Mouse (Mus musculus) heart, embryonic 12.5 days (tissue): Measurements from ENCODE around the gene Cep68. TPM values are rescaled to one million over a fixed set of nuclear protein-coding genes. Genes with fewer than 3 reads are reported as not detected.

ENCODE experiments used
- ATAC-seq: fragments of 200-750 bp; cut with Nextera tagmentation; 2 replicates; pipeline ENCODE4 v1.8.0; 2017; ENCODE audit warnings: moderate TSS enrichment, moderate library complexity; ENCODE audit not compliant: insufficient number of reproducible peaks, low FRiP score
- H3K27ac ChIP-seq: fragments of 300-500 bp; sonication (generic); 2 replicates; pipeline ENCODE4 v1.5.1; 2016; ENCODE audit warnings: mild to moderate bottlenecking, moderate library complexity; ENCODE audit not compliant: poor library complexity, severe bottlenecking
- H3K27me3 ChIP-seq: fragments of 300-500 bp; sonication (generic); replicated peaks from 2 replicates; pipeline ENCODE4 v1.6.1; 2016; ENCODE audit warnings: mild to moderate bottlenecking, moderate library complexity
- H3K36me3 ChIP-seq: fragments of 300-500 bp; sonication (generic); 2 replicates; pipeline ENCODE4 v1.6.1; 2016; ENCODE audit warnings: mild to moderate bottlenecking, moderate library complexity
- H3K4me1 ChIP-seq: fragments of 300-500 bp; sonication (generic); replicated peaks from 2 replicates; pipeline ENCODE4 v1.6.1; 2016; ENCODE audit warnings: mild to moderate bottlenecking
- H3K4me2 ChIP-seq: fragments of 300-500 bp; sonication (generic); 2 replicates; pipeline ENCODE4 v1.6.1; 2016; ENCODE audit warnings: mild to moderate bottlenecking, moderate library complexity
- H3K4me3 ChIP-seq: fragments of 300-500 bp; sonication (generic); 2 replicates; pipeline ENCODE4 v1.5.1; 2016; ENCODE audit warnings: mild to moderate bottlenecking
- H3K9ac ChIP-seq: fragments of 300-500 bp; sonication (generic); 2 replicates; pipeline ENCODE4 v1.6.1; 2016; ENCODE audit warnings: mild to moderate bottlenecking, moderate library complexity
- H3K9me3 ChIP-seq: fragments of 300-500 bp; sonication (generic); replicated peaks from 2 replicates; pipeline ENCODE4 v1.6.1; 2016; ENCODE audit warnings: mild to moderate bottlenecking, moderate library complexity
- WGBS: fragments of 180-500 bp; shearing (Covaris S2); methylation state at CpG from one replicate; pipeline ENCODE4 v1.1.7; 2016; 5-methylcytosine and 5-hydroxymethylcytosine counted together
- polyA plus RNA-seq: library from polyadenylated mRNA; unstranded; fragments of >200 nt; fragmentation: Nextera tagmentation; extraction: Ambion mirVana; gene quantifications from 2 replicates; pipeline ENCODE4 v1.2.1, GENCODE M21; 2016

Gene Cep68
- polyA plus RNA-seq, 1 experiment from 2014 or later = 36.1 TPM

- H3K9me3 ChIP-seq = no peaks in the 10 kb centered on the region
- H3K9ac ChIP-seq = no peak overlapping the region
- H3K4me3 ChIP-seq = no peak overlapping the region
- WGBS = 75% methylated on average over 5 of the region's 5 CpGs
- no peak for ATAC-seq
- peaks cover 34% of the 10 kb centered on the region for H3K4me1 ChIP-seq
- no peaks in the 10 kb centered on the region for H3K27me3 ChIP-seq
- H3K4me2 ChIP-seq = no peak overlapping the region
- H3K27ac ChIP-seq = no peak overlapping the region
- peaks cover 74% of the 10 kb centered on the region for H3K36me3 ChIP-seq
Observed at GRCm38 (mm10) chr11:20240331-20240730, 8.9 kb downstream of the Cep68 start.

GRCm38 (mm10) chr11:20239279-20239861 is 9.9 kb downstream of the Cep68 start:
- no peak overlapping the region for H3K9ac ChIP-seq
- peaks cover 27% of the 10 kb centered on the region for H3K4me1 ChIP-seq
- H3K4me3 ChIP-seq = no peak overlapping the region
- WGBS = 93% methylated on average over 9 of the region's 9 CpGs
- H3K27me3 ChIP-seq = no peaks in the 10 kb centered on the region
- H3K4me2 ChIP-seq = no peak overlapping the region
- no peak for ATAC-seq
- H3K27ac ChIP-seq = no peak overlapping the region
- no peaks in the 10 kb centered on the region for H3K9me3 ChIP-seq
- H3K36me3 ChIP-seq = peaks cover 78% of the 10 kb centered on the region

- no peaks in the 10 kb centered on the region for H3K9me3 ChIP-seq
- H3K27ac ChIP-seq = no peak overlapping the region
- no peaks in the 10 kb centered on the region for H3K27me3 ChIP-seq
- 93% methylated on average over 3 of the region's 3 CpGs for WGBS
- H3K36me3 ChIP-seq = peaks cover 89% of the 10 kb centered on the region
- no peak overlapping the region for H3K4me2 ChIP-seq
- H3K4me1 ChIP-seq = peaks cover 14% of the 10 kb centered on the region
- no peak overlapping the region for H3K4me3 ChIP-seq
- no peak overlapping the region for H3K9ac ChIP-seq
- no peak for ATAC-seq
Observed at GRCm38 (mm10) chr11:20237976-20238375, 11.3 kb downstream of the Cep68 start.

- 94% methylated on average over 7 of the region's 7 CpGs for WGBS
Observed at GRCm38 (mm10) chr11:20237018-20237417, 12.2 kb downstream of the Cep68 start.

GRCm38 (mm10) chr11:20234233-20234632 is 15.0 kb downstream of the Cep68 start:
- no peak for ATAC-seq
- 68% methylated on average over 3 of the region's 3 CpGs for WGBS
- H3K4me3 ChIP-seq = no peak overlapping the region

More at GRCm38 (mm10) chr11:20237018-20237417, 12.2 kb downstream of the Cep68 start:
- no peak overlapping the region for H3K27ac ChIP-seq
- H3K4me1 ChIP-seq = peaks cover 13% of the 10 kb centered on the region; the same call in 1 of the 2 replicates
- ATAC-seq = no peak
- no peak overlapping the region for H3K9ac ChIP-seq
- H3K4me3 ChIP-seq = no peak overlapping the region
- H3K4me2 ChIP-seq = no peak overlapping the region
- peaks cover 93% of the 10 kb centered on the region for H3K36me3 ChIP-seq
- H3K9me3 ChIP-seq = no peaks in the 10 kb centered on the region
- no peaks in the 10 kb centered on the region for H3K27me3 ChIP-seq

GRCm38 (mm10) chr11:20232016-20232755 is 17.0 kb downstream of the Cep68 start:
- Histone ChIP-seq H3K36me3 (peaks cover 90% of the 10 kb centered on the region), H3K27me3 (no peaks in the 10 kb centered on the region), H3K9me3 (no peaks in the 10 kb centered on the region), H3K27ac (peak overlapping the region; percentile 85; the same call in 1 of the 2 replicates), H3K9ac (no peak overlapping the region), H3K4me1 (peaks cover 15% of the 10 kb centered on the region), H3K4me2 (no peak overlapping the region), H3K4me3 (no peak overlapping the region)
- no peak for ATAC-seq
- 66% methylated on average over 5 of the region's 5 CpGs for WGBS

More at GRCm38 (mm10) chr11:20234233-20234632, 15.0 kb downstream of the Cep68 start:
- no peak overlapping the region for H3K4me2 ChIP-seq
- no peak overlapping the region for H3K27ac ChIP-seq
- H3K9ac ChIP-seq = no peak overlapping the region
- no peaks in the 10 kb centered on the region for H3K9me3 ChIP-seq
- peaks cover 16% of the 10 kb centered on the region for H3K4me1 ChIP-seq
- no peaks in the 10 kb centered on the region for H3K27me3 ChIP-seq
- peaks cover 92% of the 10 kb centered on the region for H3K36me3 ChIP-seq

GRCm38 (mm10) chr11:20231128-20231878 is 17.9 kb downstream of the Cep68 start:
- Histone ChIP-seq H3K9ac (no peak overlapping the region), H3K4me3 (no peak overlapping the region), H3K4me2 (no peak overlapping the region), H3K4me1 (peaks cover 15% of the 10 kb centered on the region), H3K27me3 (no peaks in the 10 kb centered on the region), H3K9me3 (no peaks in the 10 kb centered on the region), H3K36me3 (peaks cover 81% of the 10 kb centered on the region), H3K27ac (peak overlapping the region; percentile 85)
- ATAC-seq = peak; percentile 87
- WGBS = 51% methylated on average over 8 of the region's 8 CpGs

GRCm38 (mm10) chr11:20230286-20230685 is 18.9 kb downstream of the Cep68 start:
- Histone ChIP-seq H3K27me3 (no peaks in the 10 kb centered on the region), H3K4me1 (peaks cover 15% of the 10 kb centered on the region), H3K9me3 (no peaks in the 10 kb centered on the region), H3K4me3 (no peak overlapping the region), H3K9ac (no peak overlapping the region), H3K27ac (peak overlapping the region; percentile 85; the same call in 1 of the 2 replicates), H3K4me2 (no peak overlapping the region), H3K36me3 (peaks cover 81% of the 10 kb centered on the region)
- 63% methylated on average over 1 of the region's 1 CpGs for WGBS
- ATAC-seq = no peak

GRCm38 (mm10) chr11:20229311-20229710 is 19.9 kb downstream of the Cep68 start:
- no peak overlapping the region for H3K4me3 ChIP-seq
- H3K27ac ChIP-seq = no peak overlapping the region
- ATAC-seq = no peak
- no peaks in the 10 kb centered on the region for H3K9me3 ChIP-seq
- 75% methylated on average over 4 of the region's 4 CpGs for WGBS
- H3K9ac ChIP-seq = no peak overlapping the region
- H3K4me2 ChIP-seq = no peak overlapping the region
- no peaks in the 10 kb centered on the region for H3K27me3 ChIP-seq
- peaks cover 79% of the 10 kb centered on the region for H3K36me3 ChIP-seq
- peaks cover 15% of the 10 kb centered on the region for H3K4me1 ChIP-seq

- H3K4me1 ChIP-seq = peaks cover 15% of the 10 kb centered on the region
- H3K27me3 ChIP-seq = no peaks in the 10 kb centered on the region
- no peak overlapping the region for H3K9ac ChIP-seq
- no peaks in the 10 kb centered on the region for H3K9me3 ChIP-seq
- no peak overlapping the region for H3K4me3 ChIP-seq
- H3K36me3 ChIP-seq = peaks cover 79% of the 10 kb centered on the region
- no peak overlapping the region for H3K4me2 ChIP-seq
- ATAC-seq = no peak
- H3K27ac ChIP-seq = no peak overlapping the region
- 68% methylated on average over 5 of the region's 5 CpGs for WGBS
Observed at GRCm38 (mm10) chr11:20228666-20229065, 20.6 kb downstream of the Cep68 start.

- Histone ChIP-seq H3K27ac (no peak overlapping the region), H3K36me3 (peaks cover 68% of the 10 kb centered on the region), H3K9me3 (no peaks in the 10 kb centered on the region), H3K27me3 (no peaks in the 10 kb centered on the region), H3K9ac (no peak overlapping the region), H3K4me3 (no peak overlapping the region), H3K4me1 (peaks cover 5% of the 10 kb centered on the region; the same call in 1 of the 2 replicates), H3K4me2 (no peak overlapping the region)
- WGBS = 93% methylated on average over 4 of the region's 4 CpGs
- no peak for ATAC-seq
Observed at GRCm38 (mm10) chr11:20225938-20226337, 23.3 kb downstream of the Cep68 start.
